Mouse (Mus musculus): ENCODE results near the gene Sel1l. TPM values are rescaled to one million over a fixed set of nuclear protein-coding genes. Genes with fewer than 3 reads are reported as not detected.

The Sel1l gene
- 131 and 140 TPM in 2 replicates for polyA plus RNA-seq (2015; fragmentation: Nextera tagmentation; extraction: Ambion mirVana)

- H3K27me3 ChIP-seq (ENCODE audit: control insufficient read depth, insufficient read depth, low read length) = no peaks in the 10 kb centered on the region
- peaks cover 11% of the 10 kb centered on the region for H3K4me1 ChIP-seq (ENCODE audit: control insufficient read depth, insufficient read depth, low read length)
- no peaks in the 10 kb centered on the region for H3K36me3 ChIP-seq (ENCODE audit: control insufficient read depth, insufficient read depth, low read length)
- peak within 1 kb of the TSS; percentile 96 for H3K4me3 ChIP-seq (replicated peaks; ENCODE audit: low read length)
- H3K27ac ChIP-seq (ENCODE audit: low read length) = peak within 1 kb of the TSS; percentile 66
- H3K9me3 ChIP-seq (replicated peaks; ENCODE audit: control insufficient read depth, low read length) = no peaks in the 10 kb centered on the region
- peak within 1 kb of the TSS; percentile 95 for H3K9ac ChIP-seq (ENCODE audit: low read length)
- WGBS = under 1% methylated on average over 35 of the region's 35 CpGs
- H3K4me2 ChIP-seq (ENCODE audit: low read depth, low read length) = peak within 1 kb of the TSS; percentile 84
- peak; percentile 100 for ATAC-seq (ENCODE audit: insufficient read depth, low FRiP score)
These were observed at the start of gene Sel1l for GRCm38 (mm10) chr12:91849045-91849467. Gene Sel1l, minus strand, starts transcription at chr12:91849157.

GRCm38 (mm10) chr12:91892622-91893560 lies 43.9 kb upstream of the Sel1l start:
- ATAC-seq (ENCODE audit: insufficient read depth, low FRiP score) = no peak
- Histone ChIP-seq H3K27me3 (ENCODE audit: control insufficient read depth, insufficient read depth, low read length) (no peaks in the 10 kb centered on the region), H3K9me3 (replicated peaks; ENCODE audit: control insufficient read depth, low read length) (no peaks in the 10 kb centered on the region), H3K27ac (ENCODE audit: low read length) (no peak overlapping the region), H3K4me1 (ENCODE audit: control insufficient read depth, insufficient read depth, low read length) (no peaks in the 10 kb centered on the region), H3K36me3 (ENCODE audit: control insufficient read depth, insufficient read depth, low read length) (no peaks in the 10 kb centered on the region), H3K9ac (ENCODE audit: low read length) (no peak overlapping the region), H3K4me2 (ENCODE audit: low read depth, low read length) (no peak overlapping the region), H3K4me3 (replicated peaks; ENCODE audit: low read length) (no peak overlapping the region)
- WGBS = 74% methylated on average over 9 of the region's 9 CpGs

- no peaks in the 10 kb centered on the region for H3K4me1 ChIP-seq (ENCODE audit: control insufficient read depth, insufficient read depth, low read length)
- H3K9me3 ChIP-seq (replicated peaks; ENCODE audit: control insufficient read depth, low read length) = no peaks in the 10 kb centered on the region
- H3K4me3 ChIP-seq (replicated peaks; ENCODE audit: low read length) = no peak overlapping the region
- ATAC-seq (ENCODE audit: insufficient read depth, low FRiP score) = no peak
- H3K4me2 ChIP-seq (ENCODE audit: low read depth, low read length) = no peak overlapping the region
- 81% methylated on average over 13 of the region's 13 CpGs for WGBS
- H3K36me3 ChIP-seq (ENCODE audit: control insufficient read depth, insufficient read depth, low read length) = no peaks in the 10 kb centered on the region
- H3K27me3 ChIP-seq (ENCODE audit: control insufficient read depth, insufficient read depth, low read length) = no peaks in the 10 kb centered on the region
- H3K27ac ChIP-seq (ENCODE audit: low read length) = no peak overlapping the region
- no peak overlapping the region for H3K9ac ChIP-seq (ENCODE audit: low read length)
These were observed 31.5 kb upstream of the Sel1l start for GRCm38 (mm10) chr12:91880431-91880830.

GRCm38 (mm10) chr12:91878912-91879250 lies 29.9 kb upstream of the Sel1l start:
- no peak for ATAC-seq (ENCODE audit: insufficient read depth, low FRiP score)
- Histone ChIP-seq H3K4me2 (ENCODE audit: low read depth, low read length) (no peak overlapping the region), H3K4me1 (ENCODE audit: control insufficient read depth, insufficient read depth, low read length) (no peaks in the 10 kb centered on the region), H3K27ac (ENCODE audit: low read length) (no peak overlapping the region), H3K27me3 (ENCODE audit: control insufficient read depth, insufficient read depth, low read length) (no peaks in the 10 kb centered on the region), H3K36me3 (ENCODE audit: control insufficient read depth, insufficient read depth, low read length) (no peaks in the 10 kb centered on the region), H3K9me3 (replicated peaks; ENCODE audit: control insufficient read depth, low read length) (no peaks in the 10 kb centered on the region), H3K4me3 (replicated peaks; ENCODE audit: low read length) (no peak overlapping the region), H3K9ac (ENCODE audit: low read length) (no peak overlapping the region)
- WGBS = 60% methylated on average over 8 of the region's 8 CpGs

- no peaks in the 10 kb centered on the region for H3K36me3 ChIP-seq (ENCODE audit: control insufficient read depth, insufficient read depth, low read length)
- no peak overlapping the region for H3K4me3 ChIP-seq (replicated peaks; ENCODE audit: low read length)
- no peaks in the 10 kb centered on the region for H3K9me3 ChIP-seq (replicated peaks; ENCODE audit: control insufficient read depth, low read length)
- 55% methylated on average over 21 of the region's 21 CpGs for WGBS
- H3K4me2 ChIP-seq (ENCODE audit: low read depth, low read length) = no peak overlapping the region
- H3K4me1 ChIP-seq (ENCODE audit: control insufficient read depth, insufficient read depth, low read length) = no peaks in the 10 kb centered on the region
- H3K27me3 ChIP-seq (ENCODE audit: control insufficient read depth, insufficient read depth, low read length) = no peaks in the 10 kb centered on the region
- no peak for ATAC-seq (ENCODE audit: insufficient read depth, low FRiP score)
- no peak overlapping the region for H3K27ac ChIP-seq (ENCODE audit: low read length)
- H3K9ac ChIP-seq (ENCODE audit: low read length) = no peak overlapping the region
These were observed 29.3 kb upstream of the Sel1l start for GRCm38 (mm10) chr12:91878056-91878911.

GRCm38 (mm10) chr12:91877646-91878045 lies 28.7 kb upstream of the Sel1l start:
- 35% methylated on average over 5 of the region's 5 CpGs for WGBS
- Histone ChIP-seq H3K4me3 (replicated peaks; ENCODE audit: low read length) (no peak overlapping the region), H3K27me3 (ENCODE audit: control insufficient read depth, insufficient read depth, low read length) (no peaks in the 10 kb centered on the region), H3K9me3 (replicated peaks; ENCODE audit: control insufficient read depth, low read length) (no peaks in the 10 kb centered on the region), H3K9ac (ENCODE audit: low read length) (no peak overlapping the region), H3K4me1 (ENCODE audit: control insufficient read depth, insufficient read depth, low read length) (no peaks in the 10 kb centered on the region), H3K4me2 (ENCODE audit: low read depth, low read length) (no peak overlapping the region), H3K36me3 (ENCODE audit: control insufficient read depth, insufficient read depth, low read length) (no peaks in the 10 kb centered on the region), H3K27ac (ENCODE audit: low read length) (no peak overlapping the region)
- no peak for ATAC-seq (ENCODE audit: insufficient read depth, low FRiP score)

- H3K36me3 ChIP-seq (ENCODE audit: control insufficient read depth, insufficient read depth, low read length) = no peaks in the 10 kb centered on the region
- no peak overlapping the region for H3K27ac ChIP-seq (ENCODE audit: low read length)
- H3K9ac ChIP-seq (ENCODE audit: low read length) = no peak overlapping the region
- no peaks in the 10 kb centered on the region for H3K9me3 ChIP-seq (replicated peaks; ENCODE audit: control insufficient read depth, low read length)
- H3K4me3 ChIP-seq (replicated peaks; ENCODE audit: low read length) = no peak overlapping the region
- no peak for ATAC-seq (ENCODE audit: insufficient read depth, low FRiP score)
- WGBS = 89% methylated on average over 11 of the region's 11 CpGs
- no peaks in the 10 kb centered on the region for H3K27me3 ChIP-seq (ENCODE audit: control insufficient read depth, insufficient read depth, low read length)
- no peaks in the 10 kb centered on the region for H3K4me1 ChIP-seq (ENCODE audit: control insufficient read depth, insufficient read depth, low read length)
- no peak overlapping the region for H3K4me2 ChIP-seq (ENCODE audit: low read depth, low read length)
These were observed 21.7 kb upstream of the Sel1l start for GRCm38 (mm10) chr12:91870671-91871070.

- ATAC-seq (ENCODE audit: insufficient read depth, low FRiP score) = no peak
- WGBS = 68% methylated on average over 4 of the region's 4 CpGs
- no peaks in the 10 kb centered on the region for H3K27me3 ChIP-seq (ENCODE audit: control insufficient read depth, insufficient read depth, low read length)
- no peak overlapping the region for H3K9ac ChIP-seq (ENCODE audit: low read length)
- H3K4me3 ChIP-seq (replicated peaks; ENCODE audit: low read length) = no peak overlapping the region
- no peaks in the 10 kb centered on the region for H3K4me1 ChIP-seq (ENCODE audit: control insufficient read depth, insufficient read depth, low read length)
- no peak overlapping the region for H3K4me2 ChIP-seq (ENCODE audit: low read depth, low read length)
- no peak overlapping the region for H3K27ac ChIP-seq (ENCODE audit: low read length)
- H3K9me3 ChIP-seq (replicated peaks; ENCODE audit: control insufficient read depth, low read length) = no peaks in the 10 kb centered on the region
- H3K36me3 ChIP-seq (ENCODE audit: control insufficient read depth, insufficient read depth, low read length) = no peaks in the 10 kb centered on the region
These were observed 20.4 kb upstream of the Sel1l start for GRCm38 (mm10) chr12:91869352-91869751.

- Histone ChIP-seq H3K36me3 (ENCODE audit: control insufficient read depth, insufficient read depth, low read length) (no peaks in the 10 kb centered on the region), H3K4me2 (ENCODE audit: low read depth, low read length) (no peak overlapping the region), H3K4me1 (ENCODE audit: control insufficient read depth, insufficient read depth, low read length) (no peaks in the 10 kb centered on the region), H3K27me3 (ENCODE audit: control insufficient read depth, insufficient read depth, low read length) (no peaks in the 10 kb centered on the region), H3K9ac (ENCODE audit: low read length) (no peak overlapping the region), H3K9me3 (replicated peaks; ENCODE audit: control insufficient read depth, low read length) (no peaks in the 10 kb centered on the region), H3K4me3 (replicated peaks; ENCODE audit: low read length) (no peak overlapping the region), H3K27ac (ENCODE audit: low read length) (peak overlapping the region; percentile 51)
- 38% methylated on average over 8 of the region's 8 CpGs for WGBS
- no peak; the same call in 1 of the 2 replicates for ATAC-seq (ENCODE audit: insufficient read depth, low FRiP score)
These were observed 5.4 kb upstream of the Sel1l start for GRCm38 (mm10) chr12:91854330-91854729.

Measured in stomach, embryonic 16.5 days (tissue).